Mouse (Mus musculus) embryo, embryonic 10.5 days (tissue): Measurements from ENCODE around the gene Cblb.

Experiments
- DNase-seq: peaks from one replicate; pipeline ENCODE4 v3.0.0-alpha.2; 2015; ENCODE audit warnings: low spot score

Cblb gene

GRCm38 (mm10) chr16:52076652-52077051 is 45.6 kb downstream of the Cblb start:
- no peak for DNase-seq

DNA sequence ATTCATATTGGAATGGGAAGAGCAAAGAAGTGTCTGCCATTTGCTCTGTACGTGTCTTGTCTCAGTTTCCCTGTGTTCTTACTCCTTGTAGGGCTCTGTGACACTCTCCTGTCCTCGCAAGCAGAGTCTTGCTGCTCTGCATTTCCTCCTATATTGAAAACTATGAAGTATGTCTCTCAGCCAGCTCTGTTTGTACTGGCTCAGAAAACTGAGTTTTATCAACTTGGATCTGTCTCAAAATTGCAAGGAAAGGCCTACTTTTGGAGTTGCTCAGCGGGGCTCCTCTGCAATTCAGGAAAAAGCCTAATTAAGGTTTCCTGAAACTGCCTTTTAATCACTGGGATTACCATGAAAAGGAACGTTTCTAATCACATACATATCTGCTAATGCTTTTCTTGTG is 46.9 kb downstream of the Cblb start:
- DNase-seq, result no peak

DNA sequence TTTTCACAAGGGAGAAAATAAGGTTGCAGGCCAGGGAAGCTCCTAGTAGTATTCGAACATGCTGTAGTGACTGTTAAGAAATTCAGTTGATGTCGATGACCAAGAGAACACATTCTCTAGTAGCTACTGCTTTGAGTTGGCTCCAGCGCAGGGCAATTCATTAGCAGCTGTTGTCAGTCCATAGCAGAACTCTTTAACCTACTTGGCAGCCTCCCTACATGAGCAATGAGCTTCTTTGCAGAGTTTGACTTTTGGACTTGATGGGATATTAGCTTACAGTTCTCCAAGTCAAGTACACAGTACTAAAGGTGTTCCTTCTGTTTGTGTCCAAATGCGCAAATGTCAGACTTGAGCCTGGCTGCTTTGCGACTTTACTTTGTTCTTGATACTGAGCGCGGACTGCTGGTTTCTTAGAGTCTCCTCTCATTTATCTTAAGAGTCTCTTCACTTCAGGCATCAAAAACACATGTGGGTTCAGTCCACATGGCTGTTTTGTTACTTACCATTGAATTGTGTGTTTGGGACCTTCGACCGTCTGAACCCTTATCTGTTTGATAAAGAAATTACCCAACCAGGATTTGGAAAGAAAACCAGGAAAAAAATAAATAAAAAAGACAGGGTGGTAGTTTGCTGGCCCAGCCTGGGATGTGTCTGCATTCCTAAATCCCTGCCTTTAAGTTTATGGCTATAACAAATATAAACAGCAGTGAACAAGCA is 47.9 kb downstream of the Cblb start:
- DNase-seq, result no peak

- no peak for DNase-seq
These were observed 48.4 kb downstream of the Cblb start for GRCm38 (mm10) chr16:52079475-52079823.

DNA sequence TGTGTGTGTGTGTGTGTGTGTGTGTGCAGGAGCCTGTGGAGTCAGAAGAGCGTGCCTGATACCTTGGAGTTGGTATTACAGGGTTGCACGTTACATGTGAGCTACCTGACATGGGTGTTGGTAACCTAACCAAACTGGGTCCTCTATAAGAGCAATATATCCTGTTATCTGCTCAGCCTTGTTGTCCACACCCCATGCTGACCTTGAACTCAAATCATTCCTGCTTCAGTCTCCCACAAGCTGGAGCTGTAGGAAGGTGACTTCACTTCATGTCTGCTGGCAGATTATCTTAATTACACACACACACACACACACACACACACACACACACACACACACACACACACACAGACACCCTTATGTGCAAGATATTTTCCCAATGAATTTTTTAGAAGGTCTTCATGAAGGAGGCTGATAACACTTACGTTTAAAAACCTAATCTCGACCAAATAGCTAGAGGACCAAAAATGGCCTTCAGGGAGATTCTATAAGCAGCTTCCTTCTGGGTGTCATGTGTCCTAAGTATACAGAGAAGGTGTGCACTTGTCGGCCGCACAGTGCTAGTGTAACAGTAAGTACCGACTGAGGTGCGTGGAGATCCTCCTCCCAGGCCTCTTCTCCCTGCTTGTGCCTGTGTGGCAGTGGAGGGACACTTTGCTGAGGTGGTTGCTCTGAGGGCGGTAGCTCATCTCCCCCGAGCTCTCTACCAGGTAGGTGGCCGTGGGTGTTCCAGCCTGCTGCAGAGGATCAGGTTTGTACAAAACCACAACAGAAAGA is 49.8 kb downstream of the Cblb start:
- no peak for DNase-seq

GRCm38 (mm10) chr16:52081756-52082155 is 50.7 kb downstream of the Cblb start:
- DNase-seq, result no peak

DNA sequence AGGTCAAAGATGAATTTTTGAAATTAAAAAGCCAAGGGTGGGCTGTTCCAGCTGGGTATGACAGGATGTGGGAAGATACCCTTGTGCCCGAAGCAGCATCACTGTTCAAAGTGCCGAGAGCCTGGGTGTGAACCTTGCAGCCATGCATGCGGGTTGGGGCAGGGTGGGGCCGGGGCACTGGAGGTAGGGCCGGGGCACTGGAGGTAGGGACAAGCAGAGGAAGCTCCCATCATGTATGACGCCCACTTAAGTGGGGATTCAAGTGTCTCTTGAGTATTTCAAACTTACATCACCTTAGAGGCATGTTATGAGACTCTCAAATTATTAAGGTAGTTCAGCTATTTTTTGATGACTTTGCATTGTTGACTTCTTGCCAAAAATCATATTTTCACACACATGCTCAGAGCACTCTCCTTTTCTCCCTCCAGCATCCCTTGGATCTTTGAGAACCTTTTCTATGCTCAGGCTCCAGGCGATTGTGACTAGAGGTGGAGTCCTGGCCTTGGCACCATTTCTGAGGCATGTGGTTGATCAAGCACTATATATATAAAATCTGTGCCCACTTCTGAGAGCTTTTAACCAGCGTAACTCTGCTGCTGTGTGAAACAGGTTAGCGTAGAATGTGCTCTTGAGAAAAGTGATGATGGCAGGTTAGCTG is 55.9 kb downstream of the Cblb start:
- no peak for DNase-seq

- no peak for DNase-seq
These were observed 58.3 kb downstream of the Cblb start for GRCm38 (mm10) chr16:52089354-52089753.

DNA sequence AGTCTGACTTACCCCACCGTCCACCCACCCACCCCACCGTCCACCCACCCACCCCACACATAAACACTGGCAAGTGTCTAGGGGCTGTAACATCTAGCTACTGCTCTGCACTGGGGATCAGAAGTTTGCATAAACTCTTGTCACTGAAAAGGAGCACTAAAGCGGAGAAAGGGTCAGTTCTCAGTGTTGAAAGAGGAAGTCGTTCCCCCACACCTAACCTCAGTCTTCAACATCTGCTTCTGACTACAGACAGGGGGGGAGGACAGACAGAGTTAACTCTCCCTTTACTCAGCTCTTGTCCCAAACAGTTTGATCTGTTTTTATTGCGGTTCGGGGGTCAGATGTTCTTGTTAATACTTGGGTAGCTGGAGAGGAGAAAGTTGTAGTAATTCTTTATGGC is 59.9 kb downstream of the Cblb start:
- no peak for DNase-seq

DNA sequence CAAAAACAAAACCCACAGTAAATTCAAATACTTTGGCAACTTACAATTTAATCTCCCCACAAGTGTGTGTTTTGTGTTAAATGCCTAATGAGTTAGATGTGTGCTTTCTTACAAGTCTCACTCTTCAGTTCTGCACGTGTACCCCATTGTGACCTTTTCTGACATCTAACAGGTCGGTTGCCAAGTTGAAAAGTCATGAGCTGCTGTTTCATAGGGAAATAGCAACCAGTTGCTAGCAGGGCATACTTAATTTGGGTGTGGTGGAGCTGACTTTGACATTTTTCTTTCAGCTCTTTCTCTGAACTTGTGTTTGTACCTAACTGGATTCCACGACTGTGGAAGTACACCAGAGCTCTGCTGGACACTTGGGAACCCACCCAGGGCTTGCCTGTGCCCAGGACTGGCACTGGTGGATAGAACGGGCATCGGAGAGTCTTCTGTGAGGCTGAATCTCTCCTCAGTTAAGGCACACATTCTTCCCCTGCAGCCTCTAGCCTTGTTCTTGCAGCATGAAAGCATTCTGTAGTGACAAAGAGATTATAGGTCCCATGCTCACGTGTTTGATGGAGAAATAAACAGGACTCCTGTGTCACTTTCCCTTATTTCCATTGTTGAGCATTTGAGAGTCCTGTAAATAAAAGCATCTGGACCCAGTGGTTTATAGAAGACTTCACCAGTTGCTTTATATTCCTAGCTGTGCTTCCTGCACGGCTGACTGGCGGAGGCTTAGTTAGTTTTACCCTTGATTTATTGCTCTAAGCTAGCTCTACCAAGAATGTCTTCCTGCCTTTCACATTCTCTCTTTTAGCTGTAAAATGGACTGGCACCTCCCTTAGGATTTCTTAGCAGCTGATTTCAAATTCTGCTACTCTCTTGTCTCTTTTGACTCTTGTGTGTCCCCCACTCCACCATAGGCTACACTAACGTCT is 62.6 kb downstream of the Cblb start:
- DNase-seq, result no peak

- DNase-seq, result no peak
These were observed 63.9 kb downstream of the Cblb start for GRCm38 (mm10) chr16:52094735-52095459.

GRCm38 (mm10) chr16:52095643-52096042 is 64.6 kb downstream of the Cblb start:
- no peak for DNase-seq

DNA sequence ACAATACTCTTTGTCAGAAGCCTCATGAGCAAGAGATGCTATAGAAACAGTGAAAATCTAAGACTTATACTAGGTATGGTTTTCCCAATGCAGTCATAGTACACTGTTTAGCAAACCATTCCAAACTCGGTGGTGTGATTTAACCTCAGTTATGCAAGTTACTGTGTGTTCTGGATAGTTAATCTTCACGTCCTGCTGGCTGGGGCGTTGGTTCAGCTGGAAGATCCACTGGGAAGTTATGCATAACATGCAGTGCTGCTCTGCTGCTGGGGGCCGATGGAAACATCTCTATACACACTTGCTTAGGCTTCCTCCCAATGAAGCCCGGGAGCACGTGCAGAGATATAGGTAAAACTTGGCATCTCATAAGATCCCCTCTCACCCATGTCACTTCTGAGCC is 69.4 kb downstream of the Cblb start:
- no peak for DNase-seq

DNA sequence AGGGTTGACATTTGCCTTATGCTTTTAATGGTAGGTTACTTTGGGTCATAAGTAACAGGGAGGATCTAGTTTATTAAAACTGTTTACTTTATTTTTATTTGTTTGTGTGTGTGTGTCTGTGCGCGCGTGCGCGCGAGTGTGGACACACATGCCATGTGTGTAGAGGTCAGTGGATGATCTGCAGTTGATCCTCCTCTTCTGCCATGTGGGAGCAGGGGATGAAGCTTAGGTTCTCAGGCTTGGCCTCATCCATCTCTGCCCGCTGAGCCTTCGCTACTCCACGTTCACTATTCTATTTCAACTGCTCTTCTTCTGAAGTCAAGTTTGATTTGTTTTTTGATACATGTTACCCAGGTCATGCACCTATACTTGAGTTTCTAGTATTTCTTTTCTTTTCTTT is 73.6 kb downstream of the Cblb start:
- DNase-seq, result no peak

DNA sequence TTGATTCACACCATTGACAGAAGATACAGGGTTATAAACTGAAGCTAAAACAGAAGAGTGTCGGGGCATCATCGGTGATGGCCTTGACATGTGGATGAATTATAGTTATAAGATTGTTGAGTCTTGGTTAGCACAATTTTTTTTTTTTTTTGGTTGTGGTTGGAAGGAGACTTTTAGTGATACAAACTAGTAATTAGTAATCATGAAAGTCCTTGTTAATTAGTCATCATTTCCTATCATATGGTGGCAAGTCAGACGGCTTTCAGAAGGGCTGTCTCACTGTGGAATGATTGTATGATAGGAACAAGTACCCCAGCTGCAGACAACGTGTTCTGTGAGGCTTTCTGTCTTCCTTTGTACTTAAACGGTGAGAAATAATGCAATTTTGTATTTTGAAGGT is 76.8 kb downstream of the Cblb start:
- DNase-seq, result no peak

DNA sequence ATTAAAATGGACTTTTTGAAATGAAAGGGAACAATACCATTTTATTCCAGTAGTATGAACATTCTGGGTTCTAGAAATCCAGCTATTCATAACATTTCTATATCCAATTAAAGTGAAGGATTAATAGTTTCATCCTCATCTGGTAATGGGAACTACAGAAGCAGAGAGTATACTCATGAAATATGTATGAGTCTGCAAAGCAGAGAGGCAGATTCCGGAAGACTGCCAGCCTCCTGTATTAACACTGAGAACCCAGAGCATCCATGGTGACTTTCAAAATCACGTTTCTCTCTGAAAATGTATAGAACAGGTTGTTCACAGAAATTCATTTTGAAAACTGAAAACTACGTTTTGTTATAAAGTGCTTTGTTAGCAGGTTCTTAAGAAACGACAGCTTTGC is 83.4 kb downstream of the Cblb start:
- no peak for DNase-seq

GRCm38 (mm10) chr16:52119003-52119402 is 88.0 kb downstream of the Cblb start:
- no peak for DNase-seq

DNA sequence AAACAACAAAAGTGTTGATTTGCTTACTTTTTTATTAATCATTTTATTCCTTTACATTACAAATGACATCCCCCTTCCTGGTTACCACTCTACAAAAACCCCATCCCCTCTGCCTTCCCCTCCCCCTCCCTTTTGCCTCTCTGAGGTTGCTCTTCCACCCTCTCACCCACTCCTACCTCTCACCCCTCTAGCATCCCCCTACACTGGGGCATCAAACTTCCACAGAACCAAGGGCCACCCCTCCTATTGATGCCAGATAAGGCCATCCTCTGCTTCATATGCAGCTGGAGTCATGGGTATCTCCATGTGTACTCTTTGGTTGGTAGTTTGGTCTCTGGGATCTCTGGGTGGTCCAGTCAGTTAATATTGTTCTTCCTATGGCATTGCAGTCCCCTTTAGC is 93.9 kb downstream of the Cblb start:
- DNase-seq, result no peak

DNA sequence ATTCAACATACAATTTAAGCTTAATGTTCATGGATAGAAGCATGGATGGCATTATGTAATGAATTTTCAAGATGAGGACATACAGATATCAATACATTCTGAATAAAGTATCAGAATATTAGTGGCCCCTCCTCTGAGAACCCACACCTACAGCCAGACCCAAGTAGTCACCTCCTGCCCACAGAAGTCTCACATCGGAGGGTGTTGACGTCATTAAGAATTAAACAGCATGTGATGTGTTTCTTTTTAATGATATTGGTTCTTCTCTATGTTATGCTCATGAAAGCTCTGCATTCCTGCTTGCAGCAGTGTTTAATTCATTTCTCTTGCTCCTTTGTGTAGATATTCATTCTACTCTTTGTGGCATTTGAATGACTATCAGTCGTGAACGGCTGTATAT is 94.9 kb downstream of the Cblb start:
- DNase-seq, result no peak

DNA sequence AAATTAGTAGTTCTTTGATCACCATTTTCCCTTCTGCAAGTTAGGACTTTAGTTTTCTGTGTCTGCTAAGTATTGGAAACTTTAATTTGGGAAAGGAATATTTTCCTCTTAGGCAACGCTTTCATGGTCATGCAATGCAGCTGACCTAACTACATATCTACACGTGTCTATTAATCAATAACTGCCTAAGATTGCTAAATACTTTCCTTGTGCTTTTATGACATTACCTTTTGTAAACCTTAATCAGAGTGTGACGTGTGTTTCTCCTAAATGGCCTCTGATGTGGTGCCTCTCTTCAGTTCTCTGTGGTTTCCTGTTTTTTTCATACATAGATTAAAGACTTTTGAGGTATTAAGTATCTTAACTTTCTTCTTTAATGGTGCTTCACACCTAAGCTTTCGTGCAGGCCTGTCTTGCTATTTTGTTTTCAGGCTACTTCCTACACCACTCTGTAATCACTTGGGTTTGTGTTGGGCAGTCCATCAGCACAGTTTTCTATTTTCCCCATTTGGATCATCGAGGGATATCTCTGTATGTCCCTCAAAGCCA is 98.4 kb downstream of the Cblb start:
- DNase-seq, result no peak

DNA sequence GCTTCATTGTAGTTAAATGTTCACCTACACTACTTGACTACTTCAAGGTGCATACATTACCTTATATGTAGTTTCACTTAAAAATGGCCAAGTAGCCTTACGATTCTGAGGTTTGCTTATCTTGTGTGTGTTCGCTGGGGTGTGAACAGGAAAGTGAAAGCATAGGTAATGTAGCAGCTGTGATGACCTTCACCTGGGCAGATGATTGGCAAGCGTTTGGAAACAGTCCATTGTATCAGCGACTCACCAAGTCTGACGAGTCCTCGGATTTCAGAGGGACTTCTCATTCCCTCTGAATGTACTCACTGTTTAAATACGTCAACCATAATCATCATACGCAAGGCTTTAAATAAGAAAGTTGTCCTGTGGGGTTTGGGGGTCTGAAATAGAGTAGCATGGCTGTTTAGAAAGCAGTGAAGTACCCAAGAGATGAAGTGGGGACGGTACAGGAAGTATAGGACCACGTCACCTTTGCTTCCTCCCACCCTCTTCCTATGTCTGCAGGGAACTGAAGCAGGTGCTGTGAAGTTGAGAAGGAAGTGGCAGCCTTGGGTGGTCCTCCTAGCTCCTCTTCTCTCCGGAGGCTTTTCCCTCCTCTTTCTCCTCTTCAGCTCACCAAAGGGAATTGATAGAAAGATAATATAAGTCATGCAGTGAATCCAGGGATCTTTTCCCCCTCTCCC is 101.9 kb downstream of the Cblb start:
- no peak for DNase-seq
